Comparison of ENCODE assay signal across 16 mouse cellular contexts in genomic region chr1:132582998-132583604, GRCm38 (mm10). TPM values are rescaled to one million over a fixed set of nuclear protein-coding genes. Genes with fewer than 3 reads are reported as not detected.
DNase-seq lines count a peak whose midpoint lies in the region; ATAC-seq lines count a peak whose summit lies in the region.
"Had no signal": no experiment of that assay in that cellular context is flagged by ENCODE, and none has a peak within 500 bp of the region (broad histone marks: within the 10 kb centered on the region; RNA-seq: fewer than 3 reads in every experiment).

No protein-coding gene starts in this region.

- H3K4me3 ChIP-seq in hindbrain, embryonic 11.5 days (ENCODE audit: low read depth, low read length): no peak overlapping the region
- H3K4me3 ChIP-seq in midbrain, embryonic 13.5 days (replicated peaks): no peak overlapping the region
- H3K4me3 ChIP-seq: limb, embryonic 10.5 days; liver, embryonic 13.5 days had no signal

- H3K27ac ChIP-seq in hindbrain, embryonic 11.5 days (ENCODE audit: low read depth, low read length): peak overlapping the region; percentile 88
- peak overlapping the region; percentile 94 for H3K27ac ChIP-seq in midbrain, embryonic 13.5 days
- H3K27ac ChIP-seq: liver, embryonic 13.5 days had no signal

- peak overlapping the region; percentile 19; the same call in 1 of the 2 replicates for H3K9ac ChIP-seq in hindbrain, embryonic 11.5 days (ENCODE audit: low read depth, low read length)
- H3K9ac ChIP-seq in midbrain, embryonic 13.5 days (replicated peaks): peak overlapping the region; percentile 50
- H3K9ac ChIP-seq: liver, embryonic 13.5 days had no signal

- 87% methylated on average over 18 of the region's 18 CpGs for WGBS in hindbrain, embryonic 11.5 days
- 55% methylated on average over 18 of the region's 18 CpGs for WGBS in midbrain, embryonic 13.5 days

- no peaks in the 10 kb centered on the region for H3K36me3 ChIP-seq in hindbrain, embryonic 11.5 days (ENCODE audit: control insufficient read depth, insufficient read depth, low read length)
- peaks cover 16% of the 10 kb centered on the region for H3K36me3 ChIP-seq in midbrain, embryonic 13.5 days
- H3K36me3 ChIP-seq: limb, embryonic 10.5 days; liver, embryonic 13.5 days had no signal

- peak; percentile 35 for DNase-seq in retina, postnatal 1 day
- no peak for DNase-seq in retina, embryonic 14.5 days (ENCODE audit: low spot score)
- DNase-seq in hindbrain, embryonic 11.5 days (ENCODE audit: low spot score): no peak
- no peak for DNase-seq in cerebellum, postnatal 36 days
- DNase-seq in yolk sac, embryonic 10.5 days (ENCODE audit: low spot score): no peak
- DNase-seq in embryo, embryonic 10 days (ENCODE audit: low spot score): no peak
- no peak for DNase-seq in lung, postnatal 25 days (ENCODE audit: low spot score)
- DNase-seq: adrenal gland, adult 8-10 months; heart, postnatal 10 days; kidney, postnatal 36 days; liver, embryonic 13.5 days; thymus, postnatal 36 days had no signal

- H3K4me2 ChIP-seq in hindbrain, embryonic 11.5 days (replicated peaks; ENCODE audit: low read depth, low read length): no peak overlapping the region
- peak overlapping the region; percentile 18; the same call in 1 of the 2 replicates for H3K4me2 ChIP-seq in midbrain, embryonic 13.5 days (replicated peaks)
- H3K4me2 ChIP-seq: liver, embryonic 13.5 days had no signal

- ATAC-seq in hindbrain, embryonic 11.5 days (ENCODE audit: low FRiP score): no peak
- 0 out of 2 replicates have a peak, but pooled peaks have one; percentile 5 for ATAC-seq in midbrain, embryonic 13.5 days
- ATAC-seq: intestine, embryonic 16.5 days; lung, postnatal 0 days had no signal

- no peaks in the 10 kb centered on the region for H3K27me3 ChIP-seq in hindbrain, embryonic 11.5 days (ENCODE audit: control insufficient read depth, insufficient read depth, low read length)
- no peaks in the 10 kb centered on the region for H3K27me3 ChIP-seq in midbrain, embryonic 13.5 days
- H3K27me3 ChIP-seq: liver, embryonic 13.5 days had no signal

- H3K4me1 ChIP-seq in hindbrain, embryonic 11.5 days (replicated peaks; ENCODE audit: control insufficient read depth, insufficient read depth, low read length): peaks cover 25% of the 10 kb centered on the region
- peaks cover 84% of the 10 kb centered on the region for H3K4me1 ChIP-seq in midbrain, embryonic 13.5 days (replicated peaks)

- no peaks in the 10 kb centered on the region for H3K9me3 ChIP-seq in hindbrain, embryonic 11.5 days (ENCODE audit: control insufficient read depth, low read length)
- no peaks in the 10 kb centered on the region for H3K9me3 ChIP-seq in midbrain, embryonic 13.5 days
- H3K9me3 ChIP-seq: limb, embryonic 10.5 days; liver, embryonic 13.5 days had no signal

RNA-seq across cellular contexts. Expression of gene Cntn2, which starts 40.0 kb away (rescaled TPM):
- polyA plus RNA-seq in hindbrain, embryonic 11.5 days (2014; fragmentation: Nextera tagmentation; extraction: Ambion mirVana): 45.9 and 68.9 TPM in 2 replicates
- 63.2 and 90.2 TPM in 2 replicates for polyA plus RNA-seq in midbrain, embryonic 13.5 days (2015; fragmentation: Nextera tagmentation; extraction: Ambion mirVana)
